Mouse (Mus musculus) spleen, adult 2 months (tissue): ENCODE measurements at regions not wholly inside any gene's neighbourhood (a gene's known extent, or its start where the extent isn't known, plus 50 kb on each side); places are given as distances from the start of the nearest gene placed in this dataset.

Source experiments
- CTCF ChIP-seq: fragments of 200-500 bp; IDR thresholded peaks from 2 replicates; pipeline ENCODE4 v1.5.1; 2011; ENCODE audit warnings: mild to moderate bottlenecking, inconsistent platforms; ENCODE audit not compliant: insufficient read depth, insufficient read length, insufficient replicate concordance; ENCODE audit errors: extremely low read depth
- POLR2A ChIP-seq: fragments of 200-500 bp; IDR thresholded peaks from 2 replicates; pipeline ENCODE4 v1.6.1; 2011; ENCODE audit warnings: low read depth, low read length, inconsistent platforms

GRCm38 (mm10) chr10:37304656-37305055, 165.9 kb upstream of the Marcks start:
- TF ChIP-seq POLR2A (no peak), CTCF (no peak)
